Mouse (Mus musculus) ES-Bruce4 (cell line): ENCODE results near the gene Apaf1.

Experiments used
- CTCF ChIP-seq: IDR thresholded peaks from one replicate; pipeline ENCODE4 v1.8.1; 2011; ENCODE audit warnings: low read depth, low read length
- EP300 ChIP-seq: IDR thresholded peaks from 2 replicates; pipeline ENCODE4 v1.6.1; 2011; ENCODE audit warnings: low read depth, low read length; ENCODE audit not compliant: insufficient read depth
- POLR2A ChIP-seq: IDR thresholded peaks from one replicate; pipeline ENCODE4 v1.8.1; 2011; ENCODE audit warnings: low read length; ENCODE audit not compliant: insufficient read depth

DNA sequence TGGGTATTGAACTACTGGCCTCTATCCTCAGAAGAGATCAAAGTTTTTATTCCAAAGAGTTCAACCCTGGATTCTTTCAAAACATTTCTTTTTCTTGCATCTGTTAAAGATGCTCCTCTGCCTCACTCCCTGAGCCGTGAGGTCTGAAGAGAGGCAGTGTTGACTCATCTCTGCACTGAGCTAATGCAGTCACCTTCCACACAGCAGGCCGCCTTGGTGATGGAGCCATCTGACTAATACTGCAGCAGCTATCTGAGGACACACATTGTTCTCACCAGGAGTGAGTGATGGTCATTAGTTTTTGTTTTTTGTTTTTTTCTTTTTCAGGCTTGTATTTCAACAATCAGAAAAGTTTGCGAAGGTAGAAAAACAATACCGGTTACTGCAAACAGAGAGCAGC lies 10.2 kb upstream of the Apaf1 start:
- TF ChIP-seq CTCF = no peak
- no peak for TF ChIP-seq POLR2A
- TF ChIP-seq EP300 = no peak
